Mouse (Mus musculus) embryo, embryonic 11 days (tissue): ENCODE results near the gene Zfp740.
A peak's percentile ranks its signal among the peaks of the same experiment; 100 is the strongest.
"Not testable (repeated sequence)": the region's sequence is repeated elsewhere in the genome, so short reads cannot be mapped to it uniquely, and the experiment has no call there.

Source experiments
- DNase-seq: peaks from one replicate; pipeline ENCODE4 v3.0.0-alpha.2; 2015

Zfp740 gene

DNA sequence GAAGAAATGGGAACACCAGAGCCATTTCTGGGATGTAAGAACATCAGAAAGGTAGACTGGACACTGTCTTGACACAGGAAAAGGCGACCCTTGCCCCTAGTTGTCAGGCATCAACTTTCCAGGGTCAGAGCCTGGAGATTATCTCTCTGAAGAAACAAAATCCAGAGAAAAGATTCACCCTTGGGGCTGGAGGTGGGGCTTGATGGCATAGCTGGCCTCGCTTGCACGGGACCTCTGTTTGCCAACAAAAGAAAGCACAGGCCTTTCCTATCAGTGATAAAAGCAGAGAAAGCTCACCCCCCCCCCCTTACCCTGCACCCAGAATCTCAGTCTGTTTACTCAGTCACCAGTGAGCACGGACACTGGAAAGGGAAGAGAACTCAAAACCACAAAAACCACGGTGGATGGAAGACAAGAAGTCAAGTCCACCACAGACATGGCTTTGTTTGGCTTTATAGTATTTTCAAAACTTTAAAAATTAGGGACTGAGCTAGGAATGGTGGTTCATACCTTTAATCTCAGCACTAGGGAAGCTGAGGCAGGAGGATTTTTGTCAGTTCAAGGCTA lies 10.1 kb upstream of the Zfp740 start:
- DNase-seq = no peak

DNA sequence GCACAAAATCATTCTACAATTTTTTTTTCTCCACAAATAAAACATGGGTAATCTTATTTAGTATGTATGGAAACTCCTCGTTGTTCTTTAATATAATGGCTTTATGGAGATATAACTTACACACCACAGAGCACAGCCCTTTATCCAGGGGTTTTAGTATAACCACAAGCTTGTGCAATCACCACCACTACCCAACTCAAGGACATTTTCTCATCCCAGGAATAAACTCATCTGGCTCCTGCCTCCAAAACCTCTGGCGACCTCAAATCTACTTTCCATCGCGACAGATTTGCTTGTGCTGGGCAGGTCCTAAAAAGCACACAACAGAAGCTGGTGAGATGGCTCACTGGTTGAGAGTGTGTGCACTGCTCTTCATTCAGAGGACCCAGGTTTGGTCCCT lies 9.4 kb upstream of the Zfp740 start:
- DNase-seq = no peak

DNA sequence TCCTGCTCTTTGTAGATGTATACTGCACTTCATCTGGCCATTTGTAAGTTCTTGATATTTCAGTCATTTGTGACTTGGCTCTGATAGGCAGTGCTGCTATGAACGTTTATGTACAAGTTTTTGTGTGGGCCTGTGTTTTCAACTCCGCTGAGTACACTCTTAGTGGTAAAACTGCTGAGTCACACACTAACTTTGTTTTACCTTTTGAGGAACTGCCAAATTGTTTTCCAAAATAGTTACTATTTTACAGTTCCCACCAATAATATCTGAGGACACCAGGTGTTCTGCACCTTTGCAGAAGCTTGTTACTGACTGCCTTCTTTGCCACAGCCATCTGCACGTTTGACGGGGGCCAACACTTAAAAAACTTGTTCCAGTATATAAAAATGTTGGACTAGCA lies 8.6 kb upstream of the Zfp740 start:
- no peak for DNase-seq

DNA sequence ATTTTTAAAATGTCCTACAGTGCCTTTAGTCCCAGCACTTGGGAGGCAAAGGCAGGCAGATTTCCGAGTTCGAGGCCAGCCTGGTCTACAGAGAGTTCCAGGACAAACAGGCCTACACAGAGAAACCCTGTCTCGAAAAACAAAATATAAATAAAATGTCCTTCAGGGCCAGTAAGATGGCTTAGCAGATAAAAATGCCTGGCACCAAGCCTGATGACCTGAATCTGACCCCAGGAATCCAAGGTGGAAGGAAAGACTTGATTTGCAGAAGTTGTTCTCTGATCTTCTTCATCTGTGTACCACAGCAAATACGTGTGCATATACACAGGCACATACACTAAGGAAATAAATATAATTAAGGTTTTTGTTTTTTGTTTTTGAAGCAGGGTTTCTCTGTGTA lies 7.7 kb upstream of the Zfp740 start:
- no peak for DNase-seq

DNA sequence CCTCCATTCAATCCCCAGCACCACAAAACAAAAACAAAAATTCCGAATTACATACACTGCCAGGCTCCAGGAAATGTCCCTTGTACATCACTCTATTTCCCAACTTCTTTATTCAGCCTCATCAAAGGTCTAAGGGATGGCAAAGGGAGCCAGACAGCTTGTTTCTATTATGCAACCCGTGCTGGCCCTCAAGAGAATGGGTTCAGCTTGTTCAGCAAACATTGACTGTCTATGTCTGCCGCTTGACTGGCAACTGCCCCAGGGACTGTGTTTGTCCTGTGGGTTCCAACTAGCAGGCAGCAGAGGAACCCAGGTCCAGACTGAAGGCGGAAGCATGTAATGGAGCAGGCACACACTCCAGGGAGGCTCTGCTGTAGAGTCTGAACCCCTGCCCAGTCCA lies 4.2 kb upstream of the Zfp740 start:
- no peak for DNase-seq

DNA sequence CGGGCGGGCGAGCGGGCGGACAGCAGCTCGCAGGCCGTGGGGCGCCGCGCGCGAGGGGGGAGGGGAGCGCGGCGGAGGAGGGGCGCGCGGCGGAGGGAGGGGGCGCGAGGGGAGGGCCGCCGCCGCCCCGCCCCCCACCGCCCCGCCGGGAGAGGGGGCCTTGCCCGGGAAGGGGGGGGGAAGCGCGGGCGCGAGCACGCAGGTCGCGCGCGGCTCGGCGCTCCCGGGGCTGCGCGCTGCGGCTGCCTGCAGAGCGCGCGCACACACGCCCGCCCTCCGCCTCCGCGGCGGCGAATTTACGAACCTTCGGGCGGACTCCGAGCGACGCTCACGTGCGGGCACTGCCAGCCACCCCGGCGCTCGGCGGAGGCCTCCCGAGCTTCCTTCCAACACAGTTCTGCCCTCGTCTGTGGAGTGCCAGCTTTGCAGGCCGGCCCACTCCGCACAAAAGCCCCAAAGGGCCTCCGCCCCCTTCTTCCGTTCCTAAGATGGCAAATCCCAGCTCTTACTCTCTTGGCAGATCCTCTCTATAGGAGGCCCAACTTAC lies 859 bp downstream of the Zfp740 start:
- peak; percentile 86 for DNase-seq

DNA sequence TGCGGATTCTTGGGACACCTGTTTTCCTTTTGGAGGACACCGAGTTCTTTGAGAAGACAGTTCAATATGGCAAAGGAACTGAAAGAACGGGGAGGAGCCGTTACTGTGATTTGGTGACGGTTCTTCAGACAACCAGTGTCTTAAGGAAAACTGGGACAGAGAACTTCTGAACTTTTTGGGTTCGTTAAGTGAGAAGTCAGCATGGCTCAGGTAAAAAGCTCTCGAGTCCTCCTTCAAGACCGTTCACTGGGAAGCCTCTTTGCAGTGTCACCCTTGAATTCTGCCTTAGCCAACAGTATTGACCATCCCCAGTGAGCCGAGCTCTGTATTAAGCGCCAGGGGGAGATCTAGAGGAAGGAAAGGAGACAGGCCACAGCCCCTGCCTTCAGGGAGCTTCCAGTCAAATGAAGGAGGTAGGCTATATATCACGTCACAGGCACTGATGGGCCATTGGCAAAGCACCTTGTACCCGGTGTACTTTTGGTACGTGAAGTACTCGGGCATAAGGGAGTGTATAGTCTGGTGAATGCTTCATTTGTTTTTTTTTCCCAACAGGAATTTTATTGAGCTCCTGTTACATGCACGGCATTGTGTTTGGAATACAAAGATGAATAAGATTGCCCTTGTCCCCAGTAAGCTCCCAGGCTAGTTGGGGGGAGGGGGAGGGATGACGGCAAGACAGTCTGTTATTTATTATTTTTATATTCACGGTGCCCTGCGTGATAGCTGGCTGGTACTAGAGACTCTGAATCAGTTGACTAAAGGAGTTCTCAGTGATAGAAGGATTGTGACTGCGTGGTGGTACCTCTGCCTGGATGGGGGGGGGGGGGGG lies 1.8 kb downstream of the Zfp740 start, which contains the start of gene Csad:
Gene Csad, minus strand, starts transcription at position 51 of the 832 bp plus-strand sequence.
- peak; percentile 9 for DNase-seq

DNA sequence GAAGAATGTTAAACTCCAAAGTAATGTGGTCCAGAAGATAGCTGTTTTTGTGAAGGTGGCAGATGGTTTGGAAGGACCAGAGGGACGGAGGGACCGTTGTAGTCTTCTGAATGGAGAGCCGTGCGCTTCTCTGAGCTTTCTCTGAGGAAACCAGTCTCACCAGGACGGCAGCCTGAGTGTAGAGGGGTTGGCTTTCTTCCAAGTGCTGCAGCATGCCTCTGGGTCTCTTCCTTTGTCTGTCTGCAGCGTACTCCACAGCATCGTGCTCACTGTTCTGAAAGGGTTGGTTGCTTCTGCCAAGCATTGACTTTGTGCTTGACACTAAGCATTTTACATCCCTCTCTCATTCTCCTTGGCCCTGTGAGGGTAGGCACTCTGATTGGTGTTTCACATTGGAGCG lies 2.7 kb downstream of the Zfp740 start:
- DNase-seq = no peak

DNA sequence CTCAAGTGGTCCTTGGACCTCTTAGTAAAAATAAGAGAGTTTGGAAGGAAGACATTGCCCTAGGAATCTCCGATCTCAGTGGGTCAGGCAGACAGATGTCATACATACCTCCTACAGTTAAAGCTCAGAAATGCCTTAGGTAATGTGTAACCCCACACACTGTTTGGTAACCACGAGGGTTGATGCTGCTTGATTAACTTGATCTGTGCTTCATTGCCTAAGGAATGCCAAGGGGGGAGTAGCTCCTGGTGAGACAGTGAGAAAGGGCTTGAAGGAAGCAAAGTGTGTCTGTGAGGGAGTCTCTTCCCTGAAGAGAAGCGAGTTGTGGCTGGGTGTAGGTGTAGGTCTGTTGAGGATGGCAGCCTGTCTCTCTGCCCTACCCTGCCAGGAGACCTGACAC lies 4.3 kb downstream of the Zfp740 start:
- no peak for DNase-seq

DNA sequence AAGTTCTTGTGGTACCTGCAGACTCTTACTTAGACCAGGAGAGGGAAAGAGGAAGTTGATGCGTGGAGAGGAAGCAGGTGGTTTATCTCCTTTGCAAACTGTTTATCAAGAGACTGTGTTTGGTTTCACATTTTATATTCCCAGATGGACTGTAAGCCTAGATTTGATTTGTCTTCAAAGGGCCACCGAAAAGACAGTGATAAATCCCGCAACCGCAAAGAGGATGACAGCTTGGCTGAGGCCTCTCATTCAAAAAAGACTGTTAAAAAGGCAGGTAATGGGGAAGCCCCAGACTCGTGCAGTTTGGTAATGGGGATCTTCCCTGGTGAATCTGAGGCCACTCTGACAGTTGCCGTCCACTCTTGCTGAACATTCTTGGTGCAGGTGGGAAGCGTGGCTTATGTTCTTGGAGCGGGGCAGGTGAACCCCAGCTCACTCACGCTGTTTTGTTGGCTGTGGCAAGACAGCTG lies 5.1 kb downstream of the Zfp740 start:
- DNase-seq = no peak

DNA sequence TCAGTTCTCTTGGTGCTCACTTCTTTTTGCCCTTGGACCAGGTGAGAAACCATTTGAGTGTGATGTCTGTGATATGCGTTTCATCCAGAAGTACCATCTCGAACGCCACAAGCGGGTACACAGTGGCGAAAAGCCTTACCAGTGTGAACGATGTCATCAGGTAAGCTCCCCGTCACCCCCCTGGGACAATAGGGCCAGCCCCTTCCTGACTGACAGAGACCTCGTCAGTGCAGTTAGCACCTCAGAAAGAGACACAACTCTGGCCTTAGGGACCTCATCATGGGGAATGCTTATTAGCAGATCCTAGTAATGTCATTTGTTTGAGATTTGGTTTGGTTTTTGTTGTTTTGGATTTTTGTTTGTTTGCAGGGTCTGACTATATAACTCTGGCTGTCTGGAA lies 6.1 kb downstream of the Zfp740 start:
- DNase-seq = no peak

DNA sequence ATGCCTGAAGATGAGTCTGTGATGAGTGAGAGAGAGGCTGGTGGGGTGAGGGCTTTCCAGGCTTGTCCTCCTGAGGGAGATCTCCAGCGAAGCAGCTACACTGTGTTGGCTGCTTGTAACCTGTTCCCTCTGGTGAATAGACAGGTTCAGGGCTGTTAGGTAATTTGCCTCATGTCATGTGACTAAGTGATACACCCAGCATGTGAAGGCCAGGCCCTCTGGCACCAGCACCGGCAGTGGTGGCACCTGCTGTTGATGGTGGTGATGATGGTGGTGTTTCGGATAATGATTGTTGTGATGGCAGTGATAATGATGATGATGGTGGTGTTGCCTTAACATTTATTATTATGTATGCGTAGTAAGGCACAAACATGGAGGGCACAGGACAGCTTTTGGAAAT lies 7.8 kb downstream of the Zfp740 start:
- no peak for DNase-seq

DNA sequence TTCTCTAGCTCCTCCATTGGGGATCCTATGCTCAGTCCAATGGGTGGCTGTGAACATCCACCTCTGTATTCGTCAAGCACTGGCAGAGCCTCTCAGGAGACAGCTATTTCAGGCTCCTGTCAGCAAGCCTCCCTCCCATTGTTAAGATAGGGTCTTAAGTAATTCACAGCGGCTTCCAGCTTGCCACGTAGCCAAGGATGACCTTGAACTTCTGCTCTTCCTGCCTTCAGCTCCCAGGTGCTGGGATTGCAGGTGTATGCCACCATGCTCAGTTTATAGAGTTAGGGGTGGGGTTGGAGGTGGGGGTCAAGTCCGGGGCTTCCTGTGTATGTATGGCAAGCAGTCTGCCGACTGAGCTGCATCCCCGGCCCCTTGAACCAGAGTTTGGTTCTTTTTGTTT lies 8.8 kb downstream of the Zfp740 start:
- DNase-seq = no peak

DNA sequence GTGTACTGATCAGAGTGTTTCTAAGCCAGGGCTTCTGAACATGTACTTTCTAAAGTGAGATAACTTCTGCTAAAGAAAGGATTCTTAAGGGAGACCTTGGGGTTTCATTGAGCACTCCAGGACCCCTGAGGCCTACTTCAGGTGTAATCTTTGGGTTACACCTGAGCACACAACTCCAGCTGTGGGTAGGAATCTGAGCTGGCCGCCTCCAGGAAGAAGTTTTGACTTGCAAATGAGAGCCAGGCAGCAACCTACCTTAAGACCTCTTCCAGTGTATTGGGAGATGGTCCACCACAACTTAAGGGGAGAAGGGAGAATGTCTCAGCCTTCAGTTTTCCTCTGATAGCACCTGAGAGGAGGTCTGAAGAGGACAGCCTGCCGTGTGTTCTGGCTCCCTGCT lies 11.1 kb downstream of the Zfp740 start:
- DNase-seq = no peak

DNA sequence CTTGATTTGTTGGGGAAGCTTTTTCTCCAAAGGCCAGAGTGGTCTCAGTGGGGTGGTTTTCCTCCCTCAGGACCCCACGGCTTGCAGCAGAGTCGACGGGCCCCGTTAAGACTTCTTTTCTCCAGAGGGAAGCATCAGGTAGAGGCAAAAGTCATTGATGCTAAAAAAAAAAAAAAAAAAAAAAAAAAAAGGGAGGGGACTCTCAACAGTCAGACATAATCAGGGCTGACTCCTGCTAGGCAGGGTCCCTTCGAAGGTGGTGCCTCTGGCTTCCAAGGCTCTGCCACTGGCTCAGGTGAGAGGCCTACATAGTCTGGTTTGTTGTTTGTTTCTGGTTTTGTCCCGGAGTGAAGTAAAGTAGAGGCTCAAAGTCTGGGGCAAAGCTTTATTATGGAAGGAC lies 12.6 kb downstream of the Zfp740 start:
- DNase-seq = no peak

DNA sequence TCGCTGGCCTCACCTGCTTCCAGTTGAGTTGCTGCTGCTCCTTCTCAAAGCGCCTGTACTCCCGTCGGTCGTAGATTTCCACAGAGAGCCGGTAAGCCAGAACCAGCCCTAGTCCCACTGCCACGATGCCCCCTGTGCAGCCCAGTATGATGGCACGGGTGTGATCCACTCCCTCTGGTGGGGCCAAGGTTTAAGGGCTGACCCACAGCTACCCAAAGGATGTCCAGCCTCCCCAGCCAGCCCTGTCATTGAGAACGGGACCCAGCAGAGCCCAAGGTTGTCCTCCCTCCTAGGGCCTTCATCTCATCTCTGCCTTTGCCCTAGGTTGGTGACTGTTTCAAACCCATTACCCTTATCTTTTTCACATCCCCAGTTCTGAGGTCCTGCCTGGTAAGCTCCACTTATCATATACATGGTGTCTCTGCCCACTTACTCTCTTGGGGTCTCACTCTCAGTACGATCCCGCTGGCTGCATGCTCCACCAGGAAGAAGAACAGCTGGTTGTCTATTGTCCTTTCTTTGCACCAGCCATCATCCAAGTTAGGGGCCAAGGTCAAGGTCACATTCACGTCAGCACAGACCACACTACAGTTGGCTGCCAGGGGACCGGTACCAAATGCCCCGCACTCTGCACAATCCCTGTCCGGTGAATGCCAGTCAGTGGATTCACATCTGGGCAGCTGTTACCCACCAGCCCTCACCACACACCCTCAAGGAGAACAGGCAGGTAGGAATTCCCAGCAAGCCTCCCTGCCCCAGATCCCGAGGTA lies 13.6 kb downstream of the Zfp740 start:
- DNase-seq = no peak

DNA sequence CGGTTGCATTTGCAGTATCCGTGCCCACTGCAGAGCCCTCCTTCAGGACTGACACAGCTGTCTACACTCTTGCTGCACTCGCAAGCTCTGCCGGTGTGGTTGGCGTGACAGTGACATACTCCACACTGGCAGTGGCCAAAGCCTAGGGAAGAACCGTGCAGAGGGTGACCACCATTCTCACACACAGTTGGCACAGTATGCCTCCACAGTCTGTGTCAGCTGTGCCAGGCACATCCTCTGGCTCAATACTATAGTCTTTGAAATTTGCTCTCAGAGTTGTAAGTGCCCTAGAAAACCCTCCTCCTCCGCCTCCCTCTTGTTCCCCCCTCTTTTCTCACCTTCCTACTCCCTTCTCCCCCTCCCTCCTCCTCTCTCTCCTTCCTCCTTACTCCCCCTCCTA lies 14.3 kb downstream of the Zfp740 start:
- no peak for DNase-seq

DNA sequence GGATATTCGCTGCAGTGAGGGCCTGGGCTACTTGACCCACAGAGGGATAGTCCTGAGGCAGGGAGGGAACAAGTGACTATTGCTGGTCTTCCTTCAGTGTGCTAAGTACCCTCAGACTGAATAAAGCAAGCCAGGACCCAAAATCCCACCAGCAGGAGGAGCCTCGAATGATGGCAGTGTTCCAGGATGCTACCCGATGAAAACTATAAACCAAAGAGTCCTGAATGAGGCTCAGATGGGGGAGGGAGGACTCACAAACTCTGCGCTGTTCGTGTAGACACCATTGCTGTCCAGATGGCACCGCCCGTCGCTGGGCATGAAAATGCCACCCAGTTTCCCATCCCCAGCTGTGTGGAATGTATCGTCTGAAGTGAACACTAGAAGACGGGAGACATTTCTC lies 19.3 kb downstream of the Zfp740 start:
- no peak for DNase-seq

DNA sequence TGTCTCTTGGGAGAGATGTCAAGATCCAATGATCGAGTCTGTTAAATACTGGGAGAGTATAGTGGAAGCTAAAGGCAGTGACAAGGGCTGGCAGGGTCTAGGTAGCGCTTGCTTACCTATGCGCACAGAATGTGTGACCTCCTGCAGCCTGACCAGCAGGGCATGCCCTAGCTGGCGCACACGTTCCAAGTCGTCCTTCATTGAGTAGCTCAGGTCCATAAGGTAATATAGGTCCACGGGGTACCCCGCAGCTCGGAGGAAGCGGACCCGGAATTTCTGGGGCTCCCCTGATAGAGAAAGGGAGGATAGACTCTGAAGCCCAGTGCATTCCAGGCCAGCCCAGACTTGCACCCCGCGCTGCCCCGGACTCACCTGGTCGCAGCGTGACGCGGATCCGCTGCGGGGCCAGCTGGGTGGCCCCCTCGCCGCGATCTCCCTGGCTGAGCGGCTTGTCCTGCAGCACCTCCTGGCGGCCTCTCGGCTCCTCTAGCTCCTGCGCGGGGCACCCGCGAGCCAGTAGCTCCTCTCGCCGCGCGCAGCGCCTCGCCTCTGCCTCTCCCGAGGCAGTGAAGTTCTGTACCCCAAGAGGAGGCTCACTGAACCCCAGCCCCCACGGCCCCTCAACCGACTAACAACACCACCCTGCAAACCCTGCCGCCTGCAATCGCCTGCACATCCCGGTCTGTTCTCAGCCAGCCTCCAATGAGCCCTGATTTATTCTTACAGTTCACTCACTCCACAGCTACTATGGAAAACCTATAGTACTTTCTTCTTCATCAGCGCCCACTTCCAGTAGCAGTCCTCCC lies 21.3 kb downstream of the Zfp740 start:
- DNase-seq = peak; percentile 91

DNA sequence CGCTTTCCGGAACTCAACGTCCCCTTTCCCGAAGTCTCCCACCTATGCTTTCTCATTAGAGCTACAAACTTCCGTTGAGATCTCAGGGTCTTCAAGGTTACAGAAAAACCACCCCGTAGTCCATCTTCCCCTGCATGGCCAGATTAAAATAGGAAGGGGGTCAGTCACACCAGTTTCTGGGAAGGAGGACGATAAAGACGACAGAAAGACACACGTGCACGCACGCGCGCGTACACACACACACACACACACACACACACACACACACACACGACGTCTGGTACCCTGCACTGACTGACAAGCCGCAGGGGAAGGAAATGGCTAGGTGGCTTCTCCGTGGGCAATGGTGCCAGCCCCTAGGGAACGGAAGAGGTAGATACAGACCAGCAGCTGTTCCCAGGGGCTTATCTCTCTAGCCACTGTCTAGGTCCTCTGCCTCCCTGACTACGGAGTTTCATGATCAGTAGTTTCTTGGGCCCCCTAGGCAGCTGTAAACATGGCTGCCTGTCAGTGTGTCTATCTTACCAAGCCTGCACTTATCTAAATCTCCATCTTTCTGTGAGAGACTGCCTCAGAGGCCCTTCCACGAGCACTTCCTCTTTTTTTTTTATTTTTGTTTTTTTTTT lies 22.1 kb downstream of the Zfp740 start:
- peak; percentile 15 for DNase-seq

DNA sequence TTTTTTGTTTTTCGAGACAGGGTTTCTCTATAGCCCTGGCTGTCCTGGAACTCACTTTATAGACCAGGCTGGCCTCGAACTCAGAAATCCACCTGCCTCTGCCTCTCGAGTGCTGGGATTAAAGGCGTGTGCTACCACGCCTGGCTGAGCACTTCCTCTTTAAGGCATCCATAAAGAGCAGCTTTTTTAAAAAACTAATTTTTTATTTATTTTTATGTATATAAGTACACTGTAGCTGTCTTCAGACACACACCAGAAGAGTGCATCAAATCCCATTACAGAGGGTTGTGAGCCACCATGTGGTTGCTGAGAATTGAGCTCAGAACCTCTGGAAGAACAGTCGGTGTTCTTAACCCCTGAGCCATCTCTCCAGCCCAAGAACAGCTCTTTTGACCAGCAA lies 22.6 kb downstream of the Zfp740 start:
- not testable (repeated sequence) for DNase-seq
